ENCODE assay signal across 8 mouse cellular contexts in the genomic region with DNA sequence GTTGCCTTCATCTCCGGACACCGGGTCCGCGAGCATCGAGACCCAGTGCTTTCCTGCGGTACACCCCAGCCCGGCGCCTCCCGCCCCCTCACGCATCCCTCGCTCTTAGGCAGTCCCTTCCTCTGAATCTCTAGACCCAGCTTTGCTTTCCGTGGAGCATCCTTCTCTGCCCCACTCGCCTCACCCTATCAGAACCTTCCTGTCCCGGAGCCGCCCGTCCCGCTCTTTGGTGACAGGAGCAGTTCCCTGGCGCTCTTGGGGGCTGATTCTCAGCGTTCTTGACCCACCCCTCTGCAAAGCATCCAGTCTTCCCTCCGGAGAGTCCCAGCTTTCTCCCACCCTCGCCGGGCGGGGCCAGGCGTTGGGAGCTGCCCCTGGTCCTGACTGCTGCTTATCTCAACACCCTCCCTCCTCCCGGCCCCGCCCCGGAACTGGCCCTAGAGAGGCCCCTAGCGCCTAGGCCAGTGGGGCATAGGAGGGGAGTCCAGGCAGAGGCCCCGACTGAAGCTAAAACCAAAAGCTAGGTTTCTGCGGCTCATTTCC. TPM values are rescaled to one million over a fixed set of nuclear protein-coding genes. Genes with fewer than 3 reads are reported as not detected.
DNase-seq lines count a peak whose midpoint lies in the region; ATAC-seq and TF ChIP-seq lines count a peak whose summit lies in the region.

No protein-coding gene starts in this region.

- TF ChIP-seq POLR2A in bone marrow, adult 2 months (IDR thresholded peaks at IDR 0.05; ENCODE audit: borderline replicate concordance, control insufficient read depth, low read depth, low read length), result no peak

- no peaks in the 10 kb centered on the region for H3K9me3 ChIP-seq in ES-E14 (ENCODE audit: control insufficient read depth, insufficient read depth, low read depth, low read length)
- no peaks in the 10 kb centered on the region for H3K9me3 ChIP-seq in embryonic facial prominence, embryonic 13.5 days
- H3K9me3 ChIP-seq in heart, embryonic 10.5 days, result no peaks in the 10 kb centered on the region; the same call in 1 of the 2 replicates
- no peaks in the 10 kb centered on the region for H3K9me3 ChIP-seq in kidney, embryonic 15.5 days (replicated peaks)
- H3K9me3 ChIP-seq in liver, embryonic 14.5 days (ENCODE audit: control insufficient read depth, low read length), result no peaks in the 10 kb centered on the region

- 1% methylated on average over 30 of the region's 30 CpGs for WGBS in bone marrow, adult 2 months
- WGBS in embryonic facial prominence, embryonic 13.5 days, result under 1% methylated on average over 30 of the region's 30 CpGs
- under 1% methylated on average over 30 of the region's 30 CpGs for WGBS in heart, embryonic 10.5 days
- WGBS in kidney, embryonic 15.5 days, result 0% methylated on average over 27 of the region's 30 CpGs
- under 1% methylated on average over 30 of the region's 30 CpGs for WGBS in liver, embryonic 14.5 days (ENCODE audit: insufficient replicate concordance)

- H3K4me3 ChIP-seq in ES-E14 (ENCODE audit: insufficient read depth in 1 of 2, low read depth in 1 of 2, low read length in 2 of 2, poor library complexity in 1 of 2, severe bottlenecking in 1 of 2), result peak overlapping the region; percentile 83 to 84
- peak overlapping the region; percentile 43 for H3K4me3 ChIP-seq in bone marrow, adult 2 months (replicated peaks; ENCODE audit: control insufficient read depth, low read depth, low read length)
- H3K4me3 ChIP-seq in embryonic facial prominence, embryonic 13.5 days, result peak overlapping the region; percentile 74
- H3K4me3 ChIP-seq in heart, embryonic 10.5 days, result peak overlapping the region; percentile 86
- H3K4me3 ChIP-seq in kidney, embryonic 15.5 days (replicated peaks), result peak overlapping the region; percentile 80
- H3K4me3 ChIP-seq in liver, embryonic 14.5 days (ENCODE audit: insufficient read depth in 1 of 2, low read depth in 2 of 2, low read length in 2 of 2), result peak overlapping the region; percentile 65 to 73

- in situ Hi-C loops in ES-E14 (cut with MboI; ENCODE audit: low sequenced_read_pairs in 2 of 2, unreplicated experiment in 2 of 2), result no loop called here

- no peak overlapping the region for H3K27ac ChIP-seq in ES-E14 (ENCODE audit: insufficient read depth, low read depth, low read length, poor library complexity, severe bottlenecking)
- H3K27ac ChIP-seq in bone marrow, adult 2 months (ENCODE audit: control insufficient read depth, insufficient read depth, low read depth, low read length, poor library complexity), result no peak overlapping the region
- peak overlapping the region; percentile 63 for H3K27ac ChIP-seq in embryonic facial prominence, embryonic 13.5 days
- H3K27ac ChIP-seq in heart, embryonic 10.5 days, result peak overlapping the region; percentile 87
- H3K27ac ChIP-seq in kidney, embryonic 15.5 days, result peak overlapping the region; percentile 82
- no peak overlapping the region for H3K27ac ChIP-seq in liver, embryonic 14.5 days

- peak overlapping the region; percentile 46 for H3K9ac ChIP-seq in ES-E14 (ENCODE audit: insufficient read depth, low read depth, low read length, poor library complexity, severe bottlenecking)
- peak overlapping the region; percentile 80 for H3K9ac ChIP-seq in embryonic facial prominence, embryonic 13.5 days
- peak overlapping the region; percentile 63 for H3K9ac ChIP-seq in kidney, embryonic 15.5 days
- H3K9ac ChIP-seq in liver, embryonic 14.5 days (replicated peaks), result peak overlapping the region; percentile 57

- no peaks in the 10 kb centered on the region for H3K36me3 ChIP-seq in ES-E14 (ENCODE audit: control insufficient read depth, insufficient read depth, low read length, poor library complexity, severe bottlenecking)
- H3K36me3 ChIP-seq in embryonic facial prominence, embryonic 13.5 days, result peaks cover 26% of the 10 kb centered on the region; the same call in 1 of the 2 replicates
- H3K36me3 ChIP-seq in heart, embryonic 10.5 days, result peaks cover 13% of the 10 kb centered on the region
- H3K36me3 ChIP-seq in kidney, embryonic 15.5 days, result peaks cover 25% of the 10 kb centered on the region
- peaks cover under 1% of the 10 kb centered on the region; the same call in 1 of the 2 replicates for H3K36me3 ChIP-seq in liver, embryonic 14.5 days (replicated peaks; ENCODE audit: control insufficient read depth, insufficient read depth, low read depth)

- no peak for TF ChIP-seq CTCF in bone marrow, adult 2 months (IDR thresholded peaks at IDR 0.05; ENCODE audit: control insufficient read depth, insufficient read depth, low read length)
- 0 out of 2 replicates have a peak, but pooled peaks have one; percentile 19 for TF ChIP-seq CTCF in liver, embryonic 14.5 days (IDR thresholded peaks at IDR 0.05; ENCODE audit: low read depth)

- H3K4me2 ChIP-seq in embryonic facial prominence, embryonic 13.5 days, result peak overlapping the region; percentile 97
- H3K4me2 ChIP-seq in kidney, embryonic 15.5 days, result peak overlapping the region; percentile 99
- peak overlapping the region; percentile 99 for H3K4me2 ChIP-seq in liver, embryonic 14.5 days (ENCODE audit: low read depth)

- peak; percentile 53; the same call in 1 of the 2 replicates for ATAC-seq in embryonic facial prominence, embryonic 13.5 days (ENCODE audit: insufficient number of reproducible peaks, insufficient read depth, low FRiP score, low TSS enrichment, low read depth)
- peak; percentile 84 for ATAC-seq in kidney, embryonic 15.5 days (replicated peaks; ENCODE audit: low FRiP score)
- peak; percentile 92 for ATAC-seq in liver, embryonic 14.5 days (ENCODE audit: insufficient read depth)

- H3K27me3 ChIP-seq in embryonic facial prominence, embryonic 13.5 days, result no peaks in the 10 kb centered on the region
- H3K27me3 ChIP-seq in heart, embryonic 10.5 days (ENCODE audit: insufficient read depth, poor library complexity, severe bottlenecking), result peaks cover 28% of the 10 kb centered on the region
- H3K27me3 ChIP-seq in kidney, embryonic 15.5 days, result no peaks in the 10 kb centered on the region
- no peaks in the 10 kb centered on the region; the same call in 1 of the 2 replicates for H3K27me3 ChIP-seq in liver, embryonic 14.5 days (ENCODE audit: control insufficient read depth, insufficient read depth, low read length)

- no peak for TF ChIP-seq EP300 in liver, embryonic 14.5 days (IDR thresholded peaks at IDR 0.05; ENCODE audit: low read depth)

- H3K4me1 ChIP-seq in ES-E14 (ENCODE audit: control insufficient read depth in 2 of 2, insufficient read depth in 2 of 2, low read length in 2 of 2, poor library complexity in 1 of 2), result peaks cover 0 to 13% of the 10 kb centered on the region in 2 experiments; a peak in 1 of 4 replicates
- H3K4me1 ChIP-seq in bone marrow, adult 2 months (ENCODE audit: control insufficient read depth, insufficient read depth, low read length), result no peaks in the 10 kb centered on the region; the same call in 1 of the 2 replicates
- peaks cover 9% of the 10 kb centered on the region for H3K4me1 ChIP-seq in embryonic facial prominence, embryonic 13.5 days
- H3K4me1 ChIP-seq in heart, embryonic 10.5 days, result peaks cover 40% of the 10 kb centered on the region
- H3K4me1 ChIP-seq in kidney, embryonic 15.5 days, result peaks cover 21% of the 10 kb centered on the region
- H3K4me1 ChIP-seq in liver, embryonic 14.5 days (replicated peaks; ENCODE audit: control insufficient read depth in 2 of 2, insufficient read depth in 2 of 2, low read length in 1 of 2), result peaks cover 6 to 12% of the 10 kb centered on the region in 2 experiments; a peak in 3 of 4 replicates

- DNase-seq in ES-E14 (ENCODE audit: low read depth, low spot score), result peak; percentile 65
- peak; percentile 94 for DNase-seq in heart, embryonic 10.5 days (ENCODE audit: low spot score)
- peak; percentile 68 to 74 (median 72) for DNase-seq in liver, embryonic 14.5 days (ENCODE audit: low read depth in 3 of 3, low spot score in 3 of 3)
- peak; percentile 17 to 27 for DNase-seq in natural killer cell, adult 2 months (ENCODE audit: low spot score in 2 of 2)
- peak; percentile 71 for DNase-seq in testis, postnatal 14 days (ENCODE audit: low spot score)

RNA-seq across cellular contexts. Expression of gene Carmil3, which starts 0.9 kb away (rescaled TPM):
- total RNA-seq in ES-E14 (2012; rRNA removed), result 0.58 and 1.1 TPM in 2 replicates
- polyA plus RNA-seq in bone marrow, adult 2 months (2011; ENCODE audit: insufficient read depth, insufficient read length, low replicate concordance, missing spikeins), result 0.79 and 3.5 TPM in 2 replicates
- 3.9 and 4.3 TPM in 2 replicates for polyA plus RNA-seq in embryonic facial prominence, embryonic 13.5 days (2015; fragmentation: Nextera tagmentation; extraction: Ambion mirVana)
- polyA plus RNA-seq in heart, embryonic 10.5 days (2016; fragmentation: Nextera tagmentation; extraction: Ambion mirVana), result 1.5 and 3.3 TPM in 2 replicates
- 2.4 and 2.9 TPM in 2 replicates for polyA plus RNA-seq in kidney, embryonic 15.5 days (2015; fragmentation: Nextera tagmentation; extraction: Ambion mirVana)
- 2.6 TPM in 2 replicates for polyA plus RNA-seq in liver, embryonic 14.5 days (2012; rRNA removed)
- 0.32 and 0.45 TPM in 2 replicates for polyA plus RNA-seq in liver, embryonic 14.5 days (2014; fragmentation: Nextera tagmentation; extraction: Ambion mirVana)

RNA-seq across cellular contexts. Expression of gene Dhrs4, which starts 12.8 kb away (rescaled TPM):
- total RNA-seq in ES-E14 (2012; rRNA removed), result 14.6 and 14.9 TPM in 2 replicates
- polyA plus RNA-seq in bone marrow, adult 2 months (2011; ENCODE audit: insufficient read depth, insufficient read length, low replicate concordance, missing spikeins), result 39.2 and 47.3 TPM in 2 replicates
- polyA plus RNA-seq in embryonic facial prominence, embryonic 13.5 days (2015; fragmentation: Nextera tagmentation; extraction: Ambion mirVana), result 98.6 and 103 TPM in 2 replicates
- 62.6 and 85.5 TPM in 2 replicates for polyA plus RNA-seq in heart, embryonic 10.5 days (2016; fragmentation: Nextera tagmentation; extraction: Ambion mirVana)
- polyA plus RNA-seq in kidney, embryonic 15.5 days (2015; fragmentation: Nextera tagmentation; extraction: Ambion mirVana), result 127 and 130 TPM in 2 replicates
- polyA plus RNA-seq in liver, embryonic 14.5 days (2012; rRNA removed), result 40.3 and 44.1 TPM in 2 replicates
- polyA plus RNA-seq in liver, embryonic 14.5 days (2014; fragmentation: Nextera tagmentation; extraction: Ambion mirVana), result 40.4 and 42.2 TPM in 2 replicates

RNA-seq across cellular contexts. Expression of gene Cpne6, which starts 18.9 kb away (rescaled TPM):
- 0.21 TPM in 1 of 2 replicates, not detected in the other for total RNA-seq in ES-E14 (2012; rRNA removed)
- not detected in 2 replicates for polyA plus RNA-seq in bone marrow, adult 2 months (2011; ENCODE audit: insufficient read depth, insufficient read length, low replicate concordance, missing spikeins)
- polyA plus RNA-seq in embryonic facial prominence, embryonic 13.5 days (2015; fragmentation: Nextera tagmentation; extraction: Ambion mirVana), result 0.60 and 0.83 TPM in 2 replicates
- 0.36 and 0.41 TPM in 2 replicates for polyA plus RNA-seq in heart, embryonic 10.5 days (2016; fragmentation: Nextera tagmentation; extraction: Ambion mirVana)
- polyA plus RNA-seq in kidney, embryonic 15.5 days (2015; fragmentation: Nextera tagmentation; extraction: Ambion mirVana), result 0.24 and 0.26 TPM in 2 replicates
- polyA plus RNA-seq in liver, embryonic 14.5 days (2012; rRNA removed), result 0.05 and 0.06 TPM in 2 replicates
- not detected in 2 replicates for polyA plus RNA-seq in liver, embryonic 14.5 days (2014; fragmentation: Nextera tagmentation; extraction: Ambion mirVana)

RNA-seq across cellular contexts. Expression of gene Nrl, which starts 33.4 kb away (rescaled TPM):
- total RNA-seq in ES-E14 (2012; rRNA removed), result not detected in 2 replicates
- polyA plus RNA-seq in bone marrow, adult 2 months (2011; ENCODE audit: insufficient read depth, insufficient read length, low replicate concordance, missing spikeins), result 0.25 and 0.70 TPM in 2 replicates
- polyA plus RNA-seq in embryonic facial prominence, embryonic 13.5 days (2015; fragmentation: Nextera tagmentation; extraction: Ambion mirVana), result not detected in 2 replicates
- polyA plus RNA-seq in heart, embryonic 10.5 days (2016; fragmentation: Nextera tagmentation; extraction: Ambion mirVana), result not detected in 2 replicates
- not detected in 2 replicates for polyA plus RNA-seq in kidney, embryonic 15.5 days (2015; fragmentation: Nextera tagmentation; extraction: Ambion mirVana)
- not detected in 2 replicates for polyA plus RNA-seq in liver, embryonic 14.5 days (2012; rRNA removed)
- not detected in 2 replicates for polyA plus RNA-seq in liver, embryonic 14.5 days (2014; fragmentation: Nextera tagmentation; extraction: Ambion mirVana)

RNA-seq across cellular contexts. Expression of gene Pck2, which starts 48.7 kb away (rescaled TPM):
- 28.5 and 108 TPM in 2 replicates for total RNA-seq in ES-E14 (2012; rRNA removed)
- polyA plus RNA-seq in bone marrow, adult 2 months (2011; ENCODE audit: insufficient read depth, insufficient read length, low replicate concordance, missing spikeins), result 42.6 and 60.8 TPM in 2 replicates
- polyA plus RNA-seq in embryonic facial prominence, embryonic 13.5 days (2015; fragmentation: Nextera tagmentation; extraction: Ambion mirVana), result 35.0 and 38.4 TPM in 2 replicates
- 31.5 and 32.5 TPM in 2 replicates for polyA plus RNA-seq in heart, embryonic 10.5 days (2016; fragmentation: Nextera tagmentation; extraction: Ambion mirVana)
- 50.5 and 55.4 TPM in 2 replicates for polyA plus RNA-seq in kidney, embryonic 15.5 days (2015; fragmentation: Nextera tagmentation; extraction: Ambion mirVana)
- 19.6 and 21.9 TPM in 2 replicates for polyA plus RNA-seq in liver, embryonic 14.5 days (2012; rRNA removed)
- 15.6 and 20.6 TPM in 2 replicates for polyA plus RNA-seq in liver, embryonic 14.5 days (2014; fragmentation: Nextera tagmentation; extraction: Ambion mirVana)

Comparison
In these comparisons a context has a peak if more than half of its experiments do, and no peak if none do; other contexts are left out.
1. DNase-seq: peak in every context shown above with its lines; median percentile 94 in heart, embryonic 10.5 days; 72 in liver, embryonic 14.5 days; 71 in testis, postnatal 14 days; 65 in ES-E14; 22 in natural killer cell, adult 2 months.
2. H3K27ac ChIP-seq: peak in embryonic facial prominence, embryonic 13.5 days (single experiment), heart, embryonic 10.5 days (single experiment) and kidney, embryonic 15.5 days (single experiment); none in ES-E14 (single experiment), bone marrow, adult 2 months (single experiment) and liver, embryonic 14.5 days (single experiment).
3. Peak in every context shown above with its lines, with median percentiles within 50 percentile points of each other: H3K4me3 ChIP-seq, H3K9ac ChIP-seq, ATAC-seq and H3K4me2 ChIP-seq.